Mouse (Mus musculus) right cerebral cortex, postnatal 36 days (tissue): ENCODE measurements around the gene Nt5dc3.

Experiments
- DNase-seq, 2 experiments: peaks; one replicate each; pipeline ENCODE4 v3.0.0; 2022; ENCODE audit warnings: low spot score in 2 of 2, mixed read lengths in 1 of 2

Gene Nt5dc3

GRCm38 (mm10) chr10:86814292-86815131, 35.7 kb downstream of the Nt5dc3 start:
- DNase-seq, result no peak

GRCm38 (mm10) chr10:86815133-86815532, 36.3 kb downstream of the Nt5dc3 start:
- no peak for DNase-seq

GRCm38 (mm10) chr10:86819649-86820165, 40.9 kb downstream of the Nt5dc3 start:
- DNase-seq, result no peak

GRCm38 (mm10) chr10:86821014-86821413, 42.2 kb downstream of the Nt5dc3 start:
- no peak for DNase-seq

- no peak for DNase-seq
Observed at GRCm38 (mm10) chr10:86824093-86824492, 45.3 kb downstream of the Nt5dc3 start.

GRCm38 (mm10) chr10:86824871-86825270, 46.1 kb downstream of the Nt5dc3 start:
- DNase-seq, result no peak

- no peak for DNase-seq
Observed at GRCm38 (mm10) chr10:86825871-86826522, 47.2 kb downstream of the Nt5dc3 start.

- no peak for DNase-seq
Observed at GRCm38 (mm10) chr10:86826929-86827328, 48.1 kb downstream of the Nt5dc3 start.

DNA sequence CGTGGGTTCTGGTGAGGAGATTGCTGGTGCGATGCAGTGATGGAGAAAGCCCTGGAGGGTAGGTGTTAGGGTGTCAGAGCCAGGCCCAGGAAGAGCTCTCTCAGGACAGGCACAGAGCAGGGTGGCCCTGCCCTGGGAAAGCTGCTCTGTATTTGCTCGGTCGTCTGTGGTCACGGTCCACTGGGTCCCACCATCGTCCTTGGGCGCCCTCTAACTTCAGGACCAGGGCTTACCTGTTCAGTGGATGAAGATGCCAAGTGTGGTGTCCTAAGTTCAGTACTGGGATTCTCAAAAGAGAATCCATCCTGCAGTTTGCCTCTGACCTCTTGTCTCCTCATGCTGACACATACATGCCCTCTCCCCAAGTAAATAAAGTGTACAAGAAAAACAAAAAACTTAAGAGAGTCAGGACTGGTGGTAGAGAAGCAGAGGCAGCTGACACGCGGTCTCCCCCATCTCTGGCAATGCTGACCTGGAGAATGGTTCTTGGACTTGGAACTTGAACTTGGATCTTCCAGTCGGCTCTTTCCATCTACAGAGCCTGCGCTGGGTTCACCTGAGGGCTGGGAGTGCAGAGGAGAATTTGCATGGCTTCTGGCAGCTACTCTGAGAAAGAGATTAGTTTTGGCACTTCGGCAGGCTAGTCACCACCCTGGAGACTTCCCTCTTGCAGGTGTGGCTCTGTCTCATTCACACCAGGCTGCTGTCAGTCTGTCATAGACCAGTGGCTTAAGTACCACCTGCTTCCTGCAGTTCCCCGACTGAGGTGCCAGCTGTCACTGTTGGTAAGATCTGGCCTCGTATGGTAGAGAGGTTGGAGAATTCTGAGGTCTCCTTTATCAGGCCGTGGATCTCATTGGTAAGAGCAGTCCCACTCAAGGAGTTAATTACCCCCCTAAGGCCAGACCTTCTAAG, 49.7 kb downstream of the Nt5dc3 start:
- no peak for DNase-seq

DNA sequence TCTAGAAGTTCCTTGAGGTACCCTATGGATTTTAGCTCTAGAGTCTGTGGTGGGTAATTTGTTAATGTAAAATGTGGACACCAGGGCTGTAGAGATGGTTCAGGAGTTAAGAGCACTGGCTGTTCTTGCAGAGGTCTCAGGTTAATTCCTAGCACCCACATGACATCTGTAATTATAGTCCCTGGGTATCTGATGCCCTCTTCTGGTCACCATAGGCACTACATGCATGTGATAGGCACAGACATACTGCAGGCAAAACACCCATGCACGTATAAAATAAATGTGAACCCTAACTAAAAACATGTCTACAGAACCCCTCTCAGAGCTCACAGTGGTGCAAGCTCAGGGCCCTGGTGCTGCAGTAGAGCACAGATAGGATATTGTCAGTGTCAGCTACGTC, 50.7 kb downstream of the Nt5dc3 start:
- DNase-seq, result no peak

GRCm38 (mm10) chr10:86836784-86837183, 58.0 kb downstream of the Nt5dc3 start:
- no peak for DNase-seq

GRCm38 (mm10) chr10:86838827-86839226, 60.0 kb downstream of the Nt5dc3 start:
- DNase-seq, result no peak

DNA sequence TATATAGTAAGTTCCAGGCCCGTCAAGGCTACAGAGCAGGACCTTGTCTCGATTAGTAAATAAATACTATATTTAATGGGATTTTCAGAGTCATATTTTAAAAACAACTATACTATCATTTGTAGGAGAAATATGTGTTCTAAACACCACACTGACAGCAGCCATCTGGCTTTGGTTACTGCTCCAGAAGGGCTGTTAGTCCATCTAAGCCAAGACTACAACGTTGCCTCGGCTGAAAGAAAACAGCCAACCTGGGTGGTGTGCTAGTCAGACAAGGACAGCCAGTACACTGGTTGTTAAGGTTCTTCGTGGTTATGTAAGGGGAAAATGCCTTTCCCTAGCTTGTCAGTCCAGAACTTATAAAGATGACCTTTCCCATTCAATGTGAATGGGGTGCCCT, 63.9 kb downstream of the Nt5dc3 start:
- no peak for DNase-seq

DNA sequence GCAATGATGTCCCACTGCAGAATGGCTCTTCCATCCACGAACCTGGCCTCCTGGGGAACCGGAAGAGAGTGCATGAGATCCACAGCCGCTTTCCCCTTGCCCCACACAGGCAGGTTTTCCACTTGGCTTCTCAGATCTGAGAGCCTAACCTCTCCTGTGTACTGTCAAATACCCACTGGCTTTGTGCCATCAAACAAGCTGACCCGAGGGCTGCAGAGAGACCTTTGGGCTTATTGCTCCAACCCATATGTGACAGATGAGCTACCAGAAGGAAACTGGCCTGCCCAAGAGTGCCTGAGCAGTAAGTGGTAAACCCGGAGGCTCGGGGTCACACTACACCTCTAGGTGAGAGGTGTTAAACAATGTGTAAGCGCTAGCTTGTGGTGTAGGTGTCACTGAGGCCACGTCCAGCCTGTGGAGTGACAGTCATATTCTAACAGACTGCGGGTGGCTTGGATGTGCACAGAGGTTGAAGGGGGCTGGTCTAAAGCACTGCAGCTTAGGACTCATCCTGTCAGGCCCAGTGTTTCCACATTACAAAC, 68.2 kb downstream of the Nt5dc3 start:
- DNase-seq, result no peak

GRCm38 (mm10) chr10:86849087-86849486, 70.3 kb downstream of the Nt5dc3 start:
- no peak for DNase-seq

DNA sequence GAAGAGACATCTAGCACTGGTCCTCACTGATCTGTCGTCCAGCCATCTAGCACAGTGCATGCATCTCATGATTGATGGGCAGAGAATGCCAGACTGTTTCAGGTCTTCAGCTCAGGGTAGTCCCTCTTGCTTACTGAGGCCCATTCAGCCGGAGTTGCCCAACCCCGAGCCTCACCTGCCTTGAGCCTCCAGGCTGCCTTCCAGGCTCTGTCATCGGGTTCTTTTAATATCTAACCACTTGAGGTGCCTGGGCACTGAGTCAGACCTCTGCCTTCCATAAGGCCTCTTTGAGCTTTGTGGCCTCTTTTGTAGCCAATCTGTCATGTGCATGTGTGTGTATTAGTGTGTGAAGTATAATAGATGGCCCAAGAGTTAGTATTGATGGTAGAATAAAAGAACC, 70.7 kb downstream of the Nt5dc3 start:
- DNase-seq, result no peak

DNA sequence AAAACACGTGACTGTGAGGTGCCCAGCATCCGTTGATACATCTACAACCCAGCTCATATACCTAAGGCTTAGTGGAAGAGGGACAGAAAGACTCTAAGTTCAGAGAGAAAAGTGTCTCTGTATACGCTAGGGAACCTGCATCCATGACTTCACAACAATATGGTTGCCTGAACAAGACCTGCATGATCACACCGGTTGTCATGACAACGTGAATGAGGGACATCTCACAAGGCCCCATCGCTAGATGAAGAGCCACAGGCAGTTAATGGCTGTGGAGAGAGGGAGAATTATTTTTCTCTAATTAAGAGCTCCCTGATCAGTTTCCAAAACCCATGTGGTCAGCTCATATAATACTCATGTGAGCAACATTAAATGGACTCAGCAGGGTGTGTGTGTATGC, 73.4 kb downstream of the Nt5dc3 start:
- DNase-seq, result no peak

DNA sequence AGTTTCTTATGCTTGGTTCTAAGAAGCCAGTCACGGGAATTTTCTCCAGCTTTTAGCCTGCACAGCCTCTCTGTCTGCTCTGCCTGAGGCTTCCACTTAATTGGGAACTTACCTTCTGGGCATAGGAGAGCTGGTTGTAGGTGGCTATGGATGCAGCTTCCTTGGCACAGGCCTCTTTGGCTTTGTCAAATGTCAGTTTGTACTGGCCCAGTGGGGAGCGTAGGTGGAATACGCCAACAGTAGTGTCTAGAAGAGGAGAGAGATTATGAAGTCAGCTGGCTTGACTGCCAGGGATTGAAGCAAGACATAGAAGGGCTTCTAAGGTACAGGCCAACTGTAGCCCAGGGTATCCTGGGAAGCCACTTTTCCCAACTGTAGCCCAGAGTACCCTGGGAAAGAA, 74.6 kb downstream of the Nt5dc3 start:
- DNase-seq, result no peak

DNA sequence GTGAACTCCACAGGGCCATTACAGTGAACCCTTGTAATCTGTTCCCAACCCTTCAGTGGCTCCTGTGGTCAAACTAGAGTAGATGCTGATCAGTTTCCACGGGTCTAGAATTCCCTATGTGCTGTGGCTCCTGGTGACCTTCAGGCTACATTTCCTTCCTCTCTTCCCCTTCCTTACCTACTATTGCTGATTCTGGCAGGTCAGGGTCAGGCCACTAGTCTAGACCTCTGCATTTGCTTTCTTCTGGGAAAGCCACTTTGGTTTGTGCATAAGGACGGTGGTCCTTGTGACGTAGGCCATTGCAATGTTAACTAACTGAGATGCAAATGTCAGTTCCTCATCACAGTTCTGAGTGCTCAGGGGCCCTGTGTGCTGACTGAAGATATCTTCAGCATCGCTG, 81.6 kb downstream of the Nt5dc3 start:
- DNase-seq, result no peak

GRCm38 (mm10) chr10:86862496-86862895, 83.7 kb downstream of the Nt5dc3 start:
- no peak for DNase-seq

GRCm38 (mm10) chr10:86863429-86863828, 84.6 kb downstream of the Nt5dc3 start:
- DNase-seq, result no peak

- no peak for DNase-seq
Observed at GRCm38 (mm10) chr10:86872121-86872520, 93.3 kb downstream of the Nt5dc3 start.
